Mouse (Mus musculus): ENCODE measurements around the gene Naa25.
A peak's percentile ranks its signal among the peaks of the same experiment; 100 is the strongest.

DNA sequence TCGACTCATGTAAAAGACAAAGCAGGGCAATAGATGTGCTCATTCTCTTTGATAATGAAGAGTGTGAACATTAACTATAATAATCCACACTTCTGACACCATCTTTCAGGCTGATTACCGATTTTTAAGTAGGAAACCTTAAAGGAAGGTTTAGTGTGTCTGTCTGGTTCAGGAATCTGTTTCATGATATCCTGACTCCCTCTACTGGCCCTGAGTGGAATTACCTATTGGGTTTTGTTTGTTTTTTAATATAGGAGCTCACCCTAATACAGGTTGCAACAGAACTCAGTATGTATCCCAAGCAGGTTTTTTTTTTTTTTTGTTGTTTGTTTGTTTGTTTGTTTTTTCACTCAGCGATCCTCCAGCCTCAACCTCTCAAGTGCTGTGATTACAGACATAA lies 79.9 kb downstream of the Naa25 start:
- TF ChIP-seq CTCF (conservative IDR thresholded peaks at IDR 0.05; ENCODE audit: insufficient read depth, insufficient read length, low read depth, low read length) (0 out of 2 replicates have a peak, but pooled peaks have one; percentile 17), POLR2A (IDR thresholded peaks at IDR 0.05; ENCODE audit: low read depth, low read length) (no peak)

Data from kidney, adult 2 months (tissue).